ENCODE assay signal across 10 mouse cellular contexts in genomic region chr11:21056109-21056850, GRCm38 (mm10).
"Had no signal": no experiment of that assay in that cellular context is flagged by ENCODE, and none has a peak within 500 bp of the region (broad histone marks: within the 10 kb centered on the region; RNA-seq: fewer than 3 reads in every experiment).

No protein-coding gene starts in this region.

- H3K27ac ChIP-seq: limb, embryonic 13.5 days; liver, embryonic 14.5 days; midbrain, embryonic 15.5 days; neural tube, embryonic 12.5 days had no signal

- DNase-seq: kidney, postnatal 10 days; left cerebral cortex, postnatal 4 days; lung, adult 18-20 months; thymus, adult 2 months; thymus, postnatal 25 days had no signal

- H3K9ac ChIP-seq: limb, embryonic 13.5 days; liver, embryonic 14.5 days; midbrain, embryonic 15.5 days; neural tube, embryonic 12.5 days had no signal

- H3K9me3 ChIP-seq: limb, embryonic 13.5 days; midbrain, embryonic 15.5 days; neural tube, embryonic 12.5 days had no signal

- ATAC-seq: intestine, embryonic 16.5 days; midbrain, embryonic 15.5 days had no signal

- H3K4me2 ChIP-seq: limb, embryonic 13.5 days; midbrain, embryonic 15.5 days; neural tube, embryonic 12.5 days had no signal

- H3K36me3 ChIP-seq: limb, embryonic 13.5 days; midbrain, embryonic 15.5 days; neural tube, embryonic 12.5 days had no signal

- H3K4me3 ChIP-seq: limb, embryonic 13.5 days; midbrain, embryonic 15.5 days; neural tube, embryonic 12.5 days had no signal

- H3K27me3 ChIP-seq: limb, embryonic 13.5 days; midbrain, embryonic 15.5 days; neural tube, embryonic 12.5 days had no signal

- H3K4me1 ChIP-seq: neural tube, embryonic 12.5 days had no signal
